Mouse (Mus musculus) small intestine, adult 2 months (tissue): ENCODE data around the gene Ust.

Source experiments
- CTCF ChIP-seq: fragments of 200-500 bp; IDR thresholded peaks from 2 replicates; pipeline ENCODE4 v1.5.1; 2012; ENCODE audit warnings: low read depth, mild to moderate bottlenecking, control low read depth, inconsistent platforms, low read length, moderate library complexity, mixed read lengths; ENCODE audit not compliant: insufficient replicate concordance, insufficient read length; ENCODE audit errors: extremely low read depth
- POLR2A ChIP-seq: fragments of 200-500 bp; IDR thresholded peaks from 2 replicates; pipeline ENCODE4 v1.6.1; 2012; ENCODE audit warnings: low read depth, mild to moderate bottlenecking, control low read depth, inconsistent platforms, low read length, moderate library complexity

- TF ChIP-seq CTCF (no peak), POLR2A (no peak)
Observed at GRCm38 (mm10) chr10:8250005-8250404, 268.6 kb downstream of the Ust start.
